11 mouse cellular contexts compared by ENCODE assay signal in genomic region chr2:116053931-116054330, GRCm38 (mm10). TPM values are rescaled to one million over a fixed set of nuclear protein-coding genes. Genes with fewer than 3 reads are reported as not detected.
DNase-seq lines count a peak whose midpoint lies in the region; ATAC-seq lines count a peak whose summit lies in the region.
"Had no signal": no experiment of that assay in that cellular context is flagged by ENCODE, and none has a peak within 500 bp of the region (broad histone marks: within the 10 kb centered on the region; RNA-seq: fewer than 3 reads in every experiment).

No protein-coding gene starts in this region.

- peak overlapping the region; percentile 53 for H3K4me2 ChIP-seq in forebrain, embryonic 13.5 days
- H3K4me2 ChIP-seq in forebrain, embryonic 11.5 days (ENCODE audit: low read depth, low read length, severe bottlenecking), result no peak overlapping the region
- H3K4me2 ChIP-seq in midbrain, embryonic 11.5 days, result no peak overlapping the region
- H3K4me2 ChIP-seq in intestine, embryonic 16.5 days (ENCODE audit: low read depth, low read length), result peak overlapping the region; percentile 19; the same call in 1 of the 2 replicates
- H3K4me2 ChIP-seq in stomach, embryonic 16.5 days (ENCODE audit: low read depth, low read length), result peak overlapping the region; percentile 22
- H3K4me2 ChIP-seq: liver, embryonic 11.5 days had no signal

- 50% methylated on average over 5 of the region's 5 CpGs for WGBS in forebrain, embryonic 13.5 days
- 77% methylated on average over 5 of the region's 5 CpGs for WGBS in forebrain, embryonic 11.5 days
- 84% methylated on average over 5 of the region's 5 CpGs for WGBS in midbrain, embryonic 10.5 days
- WGBS in midbrain, embryonic 11.5 days, result 67% methylated on average over 5 of the region's 5 CpGs
- WGBS in intestine, embryonic 16.5 days, result 67% methylated on average over 5 of the region's 5 CpGs
- 64% methylated on average over 5 of the region's 5 CpGs for WGBS in stomach, embryonic 16.5 days

- no peak for ATAC-seq in forebrain, embryonic 13.5 days
- no peak for ATAC-seq in forebrain, embryonic 11.5 days (replicated peaks; ENCODE audit: low FRiP score)
- no peak for ATAC-seq in midbrain, embryonic 11.5 days (ENCODE audit: low FRiP score)
- ATAC-seq in intestine, embryonic 16.5 days, result no peak; the same call in 1 of the 2 replicates
- ATAC-seq in stomach, embryonic 16.5 days (ENCODE audit: insufficient read depth, low FRiP score), result no peak

- DNase-seq in forebrain, embryonic 11.5 days (ENCODE audit: low spot score), result no peak
- peak; percentile 3 for DNase-seq in midbrain, embryonic 10.5 days (ENCODE audit: low spot score)
- no peak for DNase-seq in midbrain, embryonic 11.5 days (ENCODE audit: low spot score, missing footprints)
- DNase-seq in lung, postnatal 36 days, result no peak
- no peak for DNase-seq in gastrocnemius, postnatal 14 days
- DNase-seq: adrenal gland, adult 2 months; kidney, postnatal 10 days had no signal

- H3K9me3 ChIP-seq in forebrain, embryonic 13.5 days (replicated peaks), result no peaks in the 10 kb centered on the region
- H3K9me3 ChIP-seq in forebrain, embryonic 11.5 days (ENCODE audit: control insufficient read depth, low read length), result no peaks in the 10 kb centered on the region
- H3K9me3 ChIP-seq in midbrain, embryonic 10.5 days (replicated peaks), result no peaks in the 10 kb centered on the region
- no peaks in the 10 kb centered on the region for H3K9me3 ChIP-seq in midbrain, embryonic 11.5 days (ENCODE audit: control insufficient read depth, low read length)
- no peaks in the 10 kb centered on the region for H3K9me3 ChIP-seq in intestine, embryonic 16.5 days (ENCODE audit: control insufficient read depth, low read length)
- no peaks in the 10 kb centered on the region for H3K9me3 ChIP-seq in stomach, embryonic 16.5 days (replicated peaks; ENCODE audit: control insufficient read depth, low read length)

- peak overlapping the region; percentile 16; the same call in 1 of the 2 replicates for H3K27ac ChIP-seq in forebrain, embryonic 13.5 days
- no peak overlapping the region for H3K27ac ChIP-seq in forebrain, embryonic 11.5 days (ENCODE audit: low read depth, low read length)
- H3K27ac ChIP-seq in midbrain, embryonic 10.5 days (replicated peaks), result no peak overlapping the region
- no peak overlapping the region for H3K27ac ChIP-seq in midbrain, embryonic 11.5 days (ENCODE audit: low read depth, low read length)
- H3K27ac ChIP-seq in intestine, embryonic 16.5 days (ENCODE audit: low read length), result no peak overlapping the region
- H3K27ac ChIP-seq in stomach, embryonic 16.5 days (ENCODE audit: low read length), result no peak overlapping the region

- peaks cover 28% of the 10 kb centered on the region for H3K36me3 ChIP-seq in forebrain, embryonic 13.5 days (ENCODE audit: poor library complexity, severe bottlenecking)
- H3K36me3 ChIP-seq in forebrain, embryonic 11.5 days (ENCODE audit: control insufficient read depth, insufficient read depth, low read length), result peaks cover under 1% of the 10 kb centered on the region; the same call in 1 of the 2 replicates
- H3K36me3 ChIP-seq in midbrain, embryonic 10.5 days, result peaks cover 42% of the 10 kb centered on the region
- H3K36me3 ChIP-seq in midbrain, embryonic 11.5 days (ENCODE audit: control insufficient read depth, insufficient read depth, low read length), result no peaks in the 10 kb centered on the region
- H3K36me3 ChIP-seq in intestine, embryonic 16.5 days (ENCODE audit: control insufficient read depth, insufficient read depth, low read length), result no peaks in the 10 kb centered on the region
- H3K36me3 ChIP-seq in stomach, embryonic 16.5 days (ENCODE audit: control insufficient read depth, insufficient read depth, low read length), result no peaks in the 10 kb centered on the region

- H3K4me1 ChIP-seq in forebrain, embryonic 13.5 days, result peaks cover 75% of the 10 kb centered on the region
- H3K4me1 ChIP-seq in forebrain, embryonic 11.5 days (replicated peaks; ENCODE audit: control insufficient read depth, insufficient read depth, low read length), result peaks cover 10% of the 10 kb centered on the region; the same call in 1 of the 2 replicates
- peaks cover 55% of the 10 kb centered on the region for H3K4me1 ChIP-seq in midbrain, embryonic 10.5 days
- peaks cover 29% of the 10 kb centered on the region for H3K4me1 ChIP-seq in midbrain, embryonic 11.5 days (ENCODE audit: control insufficient read depth, insufficient read depth, low read length)
- peaks cover 9% of the 10 kb centered on the region for H3K4me1 ChIP-seq in intestine, embryonic 16.5 days (ENCODE audit: control insufficient read depth, insufficient read depth, low read length)
- peaks cover 26% of the 10 kb centered on the region for H3K4me1 ChIP-seq in stomach, embryonic 16.5 days (ENCODE audit: control insufficient read depth, insufficient read depth, low read length)

- peak overlapping the region; percentile 2 for H3K9ac ChIP-seq in forebrain, embryonic 13.5 days
- H3K9ac ChIP-seq in forebrain, embryonic 11.5 days (ENCODE audit: low read length), result no peak overlapping the region
- no peak overlapping the region for H3K9ac ChIP-seq in midbrain, embryonic 11.5 days (ENCODE audit: low read length)
- no peak overlapping the region for H3K9ac ChIP-seq in intestine, embryonic 16.5 days (ENCODE audit: low read depth, low read length)
- no peak overlapping the region; the same call in 1 of the 2 replicates for H3K9ac ChIP-seq in stomach, embryonic 16.5 days (ENCODE audit: low read length)

- intact Hi-C loops in gastrocnemius, postnatal 14 days (cut with DNase I; ENCODE audit: low total_unique reads), result no loop called here

- 0 out of 2 replicates have a peak, but pooled peaks cover 3% of the 10 kb centered on the region for H3K27me3 ChIP-seq in forebrain, embryonic 13.5 days
- H3K27me3 ChIP-seq in forebrain, embryonic 11.5 days (ENCODE audit: control insufficient read depth, insufficient read depth, low read length), result peaks cover 1% of the 10 kb centered on the region; the same call in 1 of the 2 replicates
- H3K27me3 ChIP-seq in midbrain, embryonic 10.5 days (ENCODE audit: low read depth, poor library complexity, severe bottlenecking), result peaks cover 23% of the 10 kb centered on the region
- peaks cover 3% of the 10 kb centered on the region; the same call in 1 of the 2 replicates for H3K27me3 ChIP-seq in midbrain, embryonic 11.5 days (ENCODE audit: control insufficient read depth, insufficient read depth, low read length)
- H3K27me3 ChIP-seq in intestine, embryonic 16.5 days (replicated peaks; ENCODE audit: control insufficient read depth, insufficient read depth, low read length), result no peaks in the 10 kb centered on the region
- no peaks in the 10 kb centered on the region for H3K27me3 ChIP-seq in stomach, embryonic 16.5 days (ENCODE audit: control insufficient read depth, insufficient read depth, low read length)

- peak overlapping the region; percentile 23 for H3K4me3 ChIP-seq in forebrain, embryonic 13.5 days
- no peak overlapping the region for H3K4me3 ChIP-seq in forebrain, embryonic 11.5 days (ENCODE audit: low read depth, low read length)
- H3K4me3 ChIP-seq in midbrain, embryonic 10.5 days, result no peak overlapping the region
- no peak overlapping the region for H3K4me3 ChIP-seq in midbrain, embryonic 11.5 days (ENCODE audit: low read depth, low read length)
- no peak overlapping the region for H3K4me3 ChIP-seq in intestine, embryonic 16.5 days (ENCODE audit: low read length)
- no peak overlapping the region; the same call in 1 of the 2 replicates for H3K4me3 ChIP-seq in stomach, embryonic 16.5 days (replicated peaks; ENCODE audit: low read length)

RNA-seq across cellular contexts. Expression of gene Meis2, which starts 11.7 kb away (rescaled TPM):
- polyA plus RNA-seq in forebrain, embryonic 13.5 days (2015; fragmentation: Nextera tagmentation; extraction: Ambion mirVana), result 128 and 130 TPM in 2 replicates
- 75.4 and 77.2 TPM in 2 replicates for polyA plus RNA-seq in forebrain, embryonic 11.5 days (2014; fragmentation: Nextera tagmentation; extraction: Ambion mirVana)
- polyA plus RNA-seq in midbrain, embryonic 10.5 days (2016; fragmentation: Nextera tagmentation; extraction: Ambion mirVana), result 34.4 and 44.0 TPM in 2 replicates
- 52.2 and 56.5 TPM in 2 replicates for polyA plus RNA-seq in midbrain, embryonic 11.5 days (2014; fragmentation: Nextera tagmentation; extraction: Ambion mirVana)
- 25.7 and 26.8 TPM in 2 replicates for polyA plus RNA-seq in intestine, embryonic 16.5 days (2015; fragmentation: Nextera tagmentation; extraction: Ambion mirVana)
- 42.8 and 43.3 TPM in 2 replicates for polyA plus RNA-seq in stomach, embryonic 16.5 days (2015; fragmentation: Nextera tagmentation; extraction: Ambion mirVana)
- total RNA-seq in gastrocnemius, postnatal 14 days (2021), result 1 to 10 TPM; 2.6 to 3.2 TPM

Comparison
In these comparisons a context has a peak if more than half of its experiments do, and no peak if none do; other contexts are left out.
1. H3K4me2 ChIP-seq: peak in forebrain, embryonic 13.5 days (single experiment), intestine, embryonic 16.5 days (single experiment) and stomach, embryonic 16.5 days (single experiment); none in forebrain, embryonic 11.5 days (single experiment) and midbrain, embryonic 11.5 days (single experiment).